Mouse (Mus musculus) intestine, postnatal 0 days (tissue): Measurements from ENCODE around the gene Pfas. TPM values are rescaled to one million over a fixed set of nuclear protein-coding genes. Genes with fewer than 3 reads are reported as not detected.
A peak's percentile ranks its signal among the peaks of the same experiment; 100 is the strongest.
"Not testable (repeated sequence)": the region's sequence is repeated elsewhere in the genome, so short reads cannot be mapped to it uniquely, and the experiment has no call there.

Experiments
- ATAC-seq: fragments of 200-750 bp; cut with Nextera tagmentation; 2 replicates; pipeline ENCODE4 v1.8.0; 2017; ENCODE audit warnings: mild to moderate bottlenecking, moderate TSS enrichment, moderate library complexity
- H3K27ac ChIP-seq: fragments of 300-500 bp; sonication (generic); 2 replicates; pipeline ENCODE4 v1.5.1; 2014; ENCODE audit warnings: mild to moderate bottlenecking, low read depth, low read length, moderate library complexity
- H3K27me3 ChIP-seq: fragments of 300-500 bp; sonication (generic); replicated peaks from 2 replicates; pipeline ENCODE4 v1.6.1; 2014; ENCODE audit warnings: low read length, mixed read lengths; ENCODE audit not compliant: control insufficient read depth, insufficient read depth
- H3K36me3 ChIP-seq: fragments of 300-500 bp; sonication (generic); 2 replicates; pipeline ENCODE4 v1.6.1; 2014; ENCODE audit warnings: mild to moderate bottlenecking, moderate library complexity; ENCODE audit not compliant: control insufficient read depth, insufficient read depth
- H3K4me1 ChIP-seq: fragments of 300-500 bp; sonication (generic); replicated peaks from 2 replicates; pipeline ENCODE4 v1.6.1; 2014; ENCODE audit warnings: antibody characterized with exemption, low read length, mixed read lengths; ENCODE audit not compliant: control insufficient read depth, insufficient read depth
- H3K4me2 ChIP-seq: fragments of 300-500 bp; sonication (generic); replicated peaks from 2 replicates; pipeline ENCODE4 v1.6.1; 2014; ENCODE audit warnings: low read depth, mild to moderate bottlenecking, moderate library complexity
- H3K4me3 ChIP-seq: fragments of 300-500 bp; sonication (generic); 2 replicates; pipeline ENCODE4 v1.5.1; 2014; ENCODE audit warnings: low read depth, low read length
- H3K9ac ChIP-seq: fragments of 300-500 bp; sonication (generic); 2 replicates; pipeline ENCODE4 v1.6.1; 2014; ENCODE audit warnings: mild to moderate bottlenecking, low read depth, low read length
- H3K9me3 ChIP-seq: fragments of 300-500 bp; sonication (generic); 2 replicates; pipeline ENCODE4 v1.6.1; 2016; ENCODE audit warnings: mixed run types; ENCODE audit not compliant: control insufficient read depth
- CTCF ChIP-seq: sonication (generic); IDR thresholded peaks from 2 replicates; pipeline ENCODE4 v1.5.1; 2016; ENCODE audit warnings: low read depth, mild to moderate bottlenecking, control low read depth, antibody characterized with exemption, moderate library complexity
- WGBS: fragments of 180-500 bp; shearing (Covaris S2); extraction: QIAGEN DNeasy Blood & Tissue Kit; methylation state at CpG from one replicate; pipeline ENCODE4 v1.1.7; 2014; 5-methylcytosine and 5-hydroxymethylcytosine counted together
- polyA plus RNA-seq: library from polyadenylated mRNA; unstranded; fragments of >200 nt; fragmentation: Nextera tagmentation; extraction: Ambion mirVana; gene quantifications from 2 replicates; pipeline ENCODE4 v1.2.1, GENCODE M21; 2015

Pfas gene
- polyA plus RNA-seq, 1 experiment from 2014 or later, result 6.4 TPM

DNA sequence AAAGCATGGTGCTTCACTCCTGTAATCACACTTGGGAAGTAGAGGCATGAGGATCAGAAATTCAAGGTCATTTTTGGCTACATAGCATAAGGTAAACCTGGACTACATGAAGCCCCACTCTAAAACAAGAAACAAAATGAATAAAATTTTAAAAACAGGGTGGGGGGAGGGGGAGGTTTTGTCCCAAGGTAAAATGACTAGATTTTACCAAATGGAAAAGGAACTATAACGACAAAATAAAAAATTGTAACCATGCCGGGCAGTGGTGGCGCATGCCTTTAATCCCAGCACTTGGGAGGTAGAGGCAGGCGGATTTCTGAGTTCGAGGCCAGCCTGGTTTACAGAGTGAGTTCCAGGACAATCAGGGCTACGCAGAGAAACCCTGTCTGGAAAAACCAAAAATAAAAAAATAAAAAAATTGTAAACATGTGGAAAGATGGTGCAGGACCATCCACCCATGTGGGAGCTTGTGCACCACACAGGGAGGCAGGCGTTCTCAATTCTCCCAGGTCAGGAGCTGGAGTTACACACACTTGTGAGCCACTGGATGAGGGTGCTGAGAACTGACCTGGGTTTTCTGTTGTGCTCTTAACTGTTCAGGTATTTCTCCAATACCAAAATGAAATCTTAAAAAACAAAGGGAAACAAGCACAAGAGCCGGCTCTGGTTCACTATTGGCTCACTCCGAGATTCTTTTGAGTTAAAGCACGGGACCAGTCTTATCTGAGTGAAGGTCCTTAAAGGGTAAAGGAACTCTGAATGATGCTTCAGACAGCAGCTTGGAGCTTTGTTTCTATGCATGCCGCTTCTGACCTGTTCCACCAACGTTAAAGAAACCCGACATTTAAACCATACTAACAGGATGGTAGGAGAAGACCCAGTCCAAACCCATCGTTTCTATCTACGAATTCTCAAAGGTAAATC lies 2.4 kb upstream of the Pfas start:
- no peaks in the 10 kb centered on the region for H3K9me3 ChIP-seq
- 86% methylated on average over 15 of the region's 15 CpGs for WGBS
- no peak overlapping the region for H3K9ac ChIP-seq
- ATAC-seq, result no peak
- H3K4me3 ChIP-seq, result no peak overlapping the region
- no peak overlapping the region for H3K4me2 ChIP-seq
- H3K36me3 ChIP-seq, result no peaks in the 10 kb centered on the region
- no peak for TF ChIP-seq CTCF
- no peak overlapping the region for H3K27ac ChIP-seq
- H3K27me3 ChIP-seq, result no peaks in the 10 kb centered on the region
- peaks cover 2% of the 10 kb centered on the region; the same call in 1 of the 2 replicates for H3K4me1 ChIP-seq

DNA sequence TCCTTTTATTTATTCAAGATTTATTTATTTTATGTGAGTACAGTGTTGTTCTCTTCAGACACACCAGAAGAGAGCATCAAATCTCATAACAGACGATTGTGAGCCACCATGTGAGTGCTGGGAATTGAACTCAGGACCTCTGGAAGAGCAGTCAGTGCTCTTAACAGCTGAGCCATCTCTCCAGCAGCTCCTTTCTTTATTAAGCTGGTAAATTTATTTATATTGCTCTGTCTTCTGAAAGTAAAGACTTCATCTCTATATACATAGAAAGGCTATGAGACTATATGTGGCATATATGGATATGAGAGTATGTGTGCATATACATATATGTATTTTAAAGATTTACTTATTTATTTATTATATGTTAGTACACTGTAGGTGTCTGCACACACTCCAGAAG lies 1.2 kb upstream of the Pfas start:
- Histone ChIP-seq H3K4me3 (no peak overlapping the region), H3K36me3 (no peaks in the 10 kb centered on the region), H3K27ac (no peak overlapping the region), H3K4me1 (peaks cover 2% of the 10 kb centered on the region; the same call in 1 of the 2 replicates), H3K9me3 (no peaks in the 10 kb centered on the region), H3K27me3 (no peaks in the 10 kb centered on the region), H3K4me2 (no peak overlapping the region), H3K9ac (no peak overlapping the region)
- ATAC-seq, result no peak
- TF ChIP-seq CTCF, result no peak
- WGBS, result 95% methylated on average over 1 of the region's 1 CpGs

DNA sequence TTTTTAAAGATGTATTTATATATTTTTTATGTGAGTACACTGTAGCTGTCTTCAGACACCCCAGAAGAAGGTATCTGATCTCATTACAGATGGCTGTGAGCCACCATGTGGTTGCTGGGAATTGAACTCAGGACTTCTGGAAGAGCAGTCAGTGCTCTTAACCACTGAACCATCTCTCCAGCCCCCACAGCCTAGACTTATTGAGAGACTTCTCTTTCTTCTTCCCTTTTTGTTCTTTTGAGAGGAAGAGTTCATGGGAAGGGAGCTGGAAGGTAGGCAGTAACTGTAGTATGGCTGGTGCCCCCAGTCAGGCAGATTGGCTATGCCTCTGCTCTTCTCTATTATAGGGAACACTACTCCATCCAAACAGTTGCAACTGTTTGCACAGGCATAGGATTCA lies 1.7 kb downstream of the Pfas start:
- not testable (repeated sequence) for H3K4me1 ChIP-seq, H3K9ac ChIP-seq, H3K4me3 ChIP-seq, H3K9me3 ChIP-seq, ATAC-seq, H3K4me2 ChIP-seq, H3K27ac ChIP-seq, H3K27me3 ChIP-seq
- H3K36me3 ChIP-seq, result peaks cover 14% of the 10 kb centered on the region

DNA sequence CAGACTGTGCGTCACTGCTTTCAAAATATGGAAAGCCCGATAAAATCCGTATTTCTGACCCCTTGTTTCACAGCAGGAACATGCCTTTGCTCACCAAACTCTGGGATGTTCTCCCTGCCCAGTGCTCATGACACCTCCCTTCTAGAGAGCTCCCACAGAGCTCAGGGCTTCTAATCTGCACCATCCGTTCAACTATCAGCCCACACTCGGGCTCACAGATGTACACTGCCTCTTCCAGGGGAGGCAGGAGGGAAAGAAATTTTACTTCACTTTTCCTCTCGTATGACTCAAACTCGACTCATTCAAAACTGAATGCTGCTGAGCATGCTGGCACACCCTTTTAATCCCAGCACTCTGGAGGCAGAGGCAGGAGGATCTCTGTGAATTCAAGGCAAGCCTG lies 3.1 kb downstream of the Pfas start:
- TF ChIP-seq CTCF, result no peak
- H3K4me3 ChIP-seq, result no peak overlapping the region
- no peak overlapping the region for H3K27ac ChIP-seq
- H3K27me3 ChIP-seq, result no peaks in the 10 kb centered on the region
- peaks cover 2% of the 10 kb centered on the region; the same call in 1 of the 2 replicates for H3K4me1 ChIP-seq
- WGBS, result 84% methylated on average over 7 of the region's 7 CpGs
- peaks cover 27% of the 10 kb centered on the region for H3K36me3 ChIP-seq
- no peak for ATAC-seq
- no peaks in the 10 kb centered on the region for H3K9me3 ChIP-seq
- no peak overlapping the region for H3K9ac ChIP-seq
- no peak overlapping the region for H3K4me2 ChIP-seq

DNA sequence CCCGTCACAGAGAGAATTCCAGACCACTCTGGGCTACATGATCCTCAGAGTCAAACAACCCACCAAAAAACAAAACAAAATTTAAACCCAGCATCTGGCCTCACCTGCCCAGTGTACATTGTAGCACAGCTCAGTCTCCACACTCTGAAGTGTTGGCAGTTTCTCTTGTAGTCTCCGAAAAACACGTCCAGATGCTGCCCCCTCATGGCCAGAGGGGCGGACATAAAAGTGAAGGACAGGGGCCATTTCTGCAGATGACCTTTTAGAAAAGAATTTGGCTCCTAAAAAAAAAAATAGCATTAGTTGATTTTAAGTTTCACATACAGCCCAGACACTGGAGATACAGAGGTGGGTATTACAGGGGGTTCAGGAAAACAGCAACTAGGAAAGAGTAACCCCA lies 4.7 kb downstream of the Pfas start:
- Histone ChIP-seq H3K4me1 (peaks cover 2% of the 10 kb centered on the region; the same call in 1 of the 2 replicates), H3K9me3 (no peaks in the 10 kb centered on the region), H3K27me3 (no peaks in the 10 kb centered on the region), H3K36me3 (peaks cover 42% of the 10 kb centered on the region), H3K4me3 (no peak overlapping the region), H3K9ac (no peak overlapping the region), H3K4me2 (no peak overlapping the region), H3K27ac (no peak overlapping the region)
- ATAC-seq, result no peak
- peak; percentile 42 for TF ChIP-seq CTCF
- 66% methylated on average over 4 of the region's 4 CpGs for WGBS

DNA sequence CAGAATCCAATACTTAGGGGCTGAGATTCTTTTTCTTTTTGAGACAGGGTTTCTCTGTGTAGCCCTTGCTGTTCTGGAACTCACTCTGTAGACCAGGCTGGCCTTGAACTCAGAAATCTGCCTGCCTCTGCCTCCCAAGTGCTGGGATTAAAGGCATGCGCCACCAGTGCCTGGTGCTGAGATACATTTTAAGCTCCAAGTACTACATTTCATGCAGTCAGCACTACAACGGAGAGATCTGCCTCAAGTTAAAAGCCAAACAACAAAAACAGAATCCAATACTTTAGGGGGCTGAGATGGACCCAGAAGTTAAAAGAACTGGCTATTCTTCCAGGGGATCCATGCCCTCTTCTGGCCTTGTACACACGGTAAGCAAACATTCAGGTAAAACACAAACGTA lies 5.5 kb downstream of the Pfas start:
- H3K9me3 ChIP-seq, H3K4me2 ChIP-seq, H3K9ac ChIP-seq, H3K4me3 ChIP-seq, H3K27ac ChIP-seq, H3K27me3 ChIP-seq, ATAC-seq, H3K4me1 ChIP-seq: not testable (repeated sequence)
- H3K36me3 ChIP-seq, result peaks cover 50% of the 10 kb centered on the region
- 85% methylated on average over 4 of the region's 4 CpGs for WGBS
